Mouse (Mus musculus) forebrain, embryonic 16.5 days (tissue): ENCODE results near the gene Pawr. TPM values are rescaled to one million over a fixed set of nuclear protein-coding genes. Genes with fewer than 3 reads are reported as not detected.
"Not testable (repeated sequence)": the region's sequence is repeated elsewhere in the genome, so short reads cannot be mapped to it uniquely, and the experiment has no call there.

Source experiments
- ATAC-seq: fragments of 200-750 bp; cut with Nextera tagmentation; 2 replicates; pipeline ENCODE4 v1.8.0; 2017; ENCODE audit warnings: mild to moderate bottlenecking, moderate library complexity
- H3K27ac ChIP-seq: fragments of 300-500 bp; sonication (generic); 2 replicates; pipeline ENCODE4 v1.5.1; 2014; ENCODE audit warnings: low read length, control low read depth
- H3K27me3 ChIP-seq: fragments of 300-500 bp; sonication (generic); replicated peaks from 2 replicates; pipeline ENCODE4 v1.6.1; 2014; ENCODE audit warnings: low read length; ENCODE audit not compliant: control insufficient read depth, insufficient read depth
- H3K36me3 ChIP-seq: fragments of 300-500 bp; sonication (generic); 2 replicates; pipeline ENCODE4 v1.6.1; 2014; ENCODE audit not compliant: control insufficient read depth, insufficient read depth
- H3K4me1 ChIP-seq: fragments of 300-500 bp; sonication (generic); replicated peaks from 2 replicates; pipeline ENCODE4 v1.6.1; 2014; ENCODE audit warnings: low read length; ENCODE audit not compliant: control insufficient read depth, insufficient read depth
- H3K4me2 ChIP-seq: fragments of 300-500 bp; sonication (generic); 2 replicates; pipeline ENCODE4 v1.6.1; 2014; ENCODE audit warnings: mild to moderate bottlenecking, low read length, control low read depth
- H3K4me3 ChIP-seq: fragments of 300-500 bp; sonication (generic); replicated peaks from 2 replicates; pipeline ENCODE4 v1.5.1; 2014; ENCODE audit warnings: mild to moderate bottlenecking, low read length, control low read depth
- H3K9ac ChIP-seq: fragments of 300-500 bp; sonication (generic); replicated peaks from 2 replicates; pipeline ENCODE4 v1.6.1; 2014; ENCODE audit warnings: low read depth, low read length, control low read depth
- H3K9me3 ChIP-seq: fragments of 300-500 bp; sonication (generic); 2 replicates; pipeline ENCODE4 v1.6.1; 2016; ENCODE audit warnings: low read length; ENCODE audit not compliant: control insufficient read depth
- whole genome bisulfite sequencing: fragments of 180-500 bp; shearing (Covaris S2); extraction: QIAGEN DNeasy Blood & Tissue Kit; methylation state at CpG from one replicate; pipeline ENCODE4 v1.1.7; 2014; 5-methylcytosine and 5-hydroxymethylcytosine counted together
- polyA plus RNA-seq: library from polyadenylated mRNA; unstranded; fragments of >200 nt; fragmentation: Nextera tagmentation; extraction: Ambion mirVana; gene quantifications from 2 replicates; pipeline ENCODE4 v1.2.1, GENCODE M21; 2015

Pawr gene
- polyA plus RNA-seq, 1 experiment from 2014 or later = 2.2 TPM

GRCm38 (mm10) chr10:108432194-108432593 is 100.3 kb downstream of the Pawr start:
- H3K9ac ChIP-seq = no peak overlapping the region
- no peaks in the 10 kb centered on the region for H3K9me3 ChIP-seq
- no peaks in the 10 kb centered on the region for H3K36me3 ChIP-seq
- H3K4me2 ChIP-seq = no peak overlapping the region
- ATAC-seq = no peak
- no peak overlapping the region for H3K4me3 ChIP-seq
- no peaks in the 10 kb centered on the region for H3K27me3 ChIP-seq
- H3K27ac ChIP-seq = no peak overlapping the region
- no peaks in the 10 kb centered on the region; the same call in 1 of the 2 replicates for H3K4me1 ChIP-seq
- WGBS = 11% methylated on average over 10 of the region's 10 CpGs

- 8% methylated on average over 15 of the region's 15 CpGs for WGBS
- 0 out of 2 replicates have a peak, but pooled peaks have one; percentile 38 for ATAC-seq
- H3K27ac ChIP-seq = no peak overlapping the region
- H3K4me2 ChIP-seq = no peak overlapping the region
- no peak overlapping the region for H3K4me3 ChIP-seq
- no peaks in the 10 kb centered on the region for H3K27me3 ChIP-seq
- no peaks in the 10 kb centered on the region for H3K9me3 ChIP-seq
- no peaks in the 10 kb centered on the region for H3K36me3 ChIP-seq
- H3K9ac ChIP-seq = no peak overlapping the region
- H3K4me1 ChIP-seq = no peaks in the 10 kb centered on the region; the same call in 1 of the 2 replicates
Observed at GRCm38 (mm10) chr10:108433976-108434375, 102.1 kb downstream of the Pawr start.

- no peaks in the 10 kb centered on the region for H3K27me3 ChIP-seq
- H3K9me3 ChIP-seq = no peaks in the 10 kb centered on the region
- no peak overlapping the region for H3K27ac ChIP-seq
- H3K9ac ChIP-seq = no peak overlapping the region
- no peaks in the 10 kb centered on the region; the same call in 1 of the 2 replicates for H3K4me1 ChIP-seq
- H3K4me3 ChIP-seq = no peak overlapping the region
- ATAC-seq = peak; percentile 57
- H3K4me2 ChIP-seq = no peak overlapping the region
- no peaks in the 10 kb centered on the region for H3K36me3 ChIP-seq
- 24% methylated on average over 5 of the region's 5 CpGs for WGBS
Observed at GRCm38 (mm10) chr10:108435616-108436015, 103.7 kb downstream of the Pawr start.

- WGBS = 53% methylated on average over 8 of the region's 8 CpGs
- H3K27ac ChIP-seq = no peak overlapping the region
Observed at GRCm38 (mm10) chr10:108436365-108436764, 104.4 kb downstream of the Pawr start.

GRCm38 (mm10) chr10:108440251-108440650 is 108.3 kb downstream of the Pawr start:
- not testable (repeated sequence) for H3K27ac ChIP-seq, H3K4me3 ChIP-seq, H3K36me3 ChIP-seq, H3K4me2 ChIP-seq, ATAC-seq, H3K9me3 ChIP-seq, H3K4me1 ChIP-seq, H3K9ac ChIP-seq, H3K27me3 ChIP-seq
- whole genome bisulfite sequencing = 95% methylated on average over 5 of the region's 5 CpGs

More at GRCm38 (mm10) chr10:108436365-108436764, 104.4 kb downstream of the Pawr start:
- Histone ChIP-seq H3K4me2 (no peak overlapping the region), H3K4me3 (no peak overlapping the region), H3K4me1 (no peaks in the 10 kb centered on the region; the same call in 1 of the 2 replicates), H3K27me3 (no peaks in the 10 kb centered on the region), H3K9me3 (no peaks in the 10 kb centered on the region), H3K36me3 (no peaks in the 10 kb centered on the region), H3K9ac (no peak overlapping the region)
- no peak for ATAC-seq

- Histone ChIP-seq H3K4me3 (no peak overlapping the region), H3K4me1 (peaks cover 13% of the 10 kb centered on the region), H3K36me3 (no peaks in the 10 kb centered on the region), H3K9me3 (no peaks in the 10 kb centered on the region), H3K27me3 (no peaks in the 10 kb centered on the region), H3K9ac (no peak overlapping the region), H3K27ac (no peak overlapping the region), H3K4me2 (peak overlapping the region; percentile 28; the same call in 1 of the 2 replicates)
- peak; percentile 73 for ATAC-seq
- WGBS = 39% methylated on average over 19 of the region's 19 CpGs
Observed at GRCm38 (mm10) chr10:108443931-108444876, 112.3 kb downstream of the Pawr start.

GRCm38 (mm10) chr10:108445123-108445522 is 113.2 kb downstream of the Pawr start:
- Histone ChIP-seq H3K9me3 (no peaks in the 10 kb centered on the region), H3K4me2 (no peak overlapping the region), H3K4me1 (peaks cover 13% of the 10 kb centered on the region), H3K4me3 (no peak overlapping the region), H3K36me3 (no peaks in the 10 kb centered on the region), H3K27me3 (no peaks in the 10 kb centered on the region), H3K9ac (no peak overlapping the region), H3K27ac (no peak overlapping the region)
- no peak for ATAC-seq
- WGBS = 89% methylated on average over 4 of the region's 4 CpGs

GRCm38 (mm10) chr10:108445606-108446005 is 113.7 kb downstream of the Pawr start:
- H3K4me2 ChIP-seq = no peak overlapping the region
- H3K4me3 ChIP-seq = no peak overlapping the region
- H3K27ac ChIP-seq = no peak overlapping the region
- H3K36me3 ChIP-seq = no peaks in the 10 kb centered on the region
- H3K9ac ChIP-seq = no peak overlapping the region
- H3K27me3 ChIP-seq = no peaks in the 10 kb centered on the region
- H3K4me1 ChIP-seq = peaks cover 13% of the 10 kb centered on the region
- 78% methylated on average over 10 of the region's 10 CpGs for WGBS
- H3K9me3 ChIP-seq = no peaks in the 10 kb centered on the region
- no peak for ATAC-seq

- Histone ChIP-seq H3K9me3 (no peaks in the 10 kb centered on the region), H3K4me3 (peak overlapping the region; percentile 46), H3K36me3 (no peaks in the 10 kb centered on the region), H3K27me3 (no peaks in the 10 kb centered on the region), H3K4me1 (peaks cover 13% of the 10 kb centered on the region), H3K9ac (peak overlapping the region; percentile 53), H3K4me2 (peak overlapping the region; percentile 60), H3K27ac (no peak overlapping the region)
- peak; percentile 79 for ATAC-seq
- WGBS = 9% methylated on average over 24 of the region's 24 CpGs
Observed at GRCm38 (mm10) chr10:108446041-108446931, 114.4 kb downstream of the Pawr start.
